Mouse (Mus musculus): ENCODE data around the gene Tomm20.
A peak's percentile ranks its signal among the peaks of the same experiment; 100 is the strongest.
"Not testable (repeated sequence)": the region's sequence is repeated elsewhere in the genome, so short reads cannot be mapped to it uniquely, and the experiment has no call there.

The Tomm20 gene

GRCm38 (mm10) chr8:126917179-126917905 lies 28.3 kb downstream of the Tomm20 start:
- no peak for DNase-seq

GRCm38 (mm10) chr8:126916611-126917010 lies 29.0 kb downstream of the Tomm20 start:
- no peak for DNase-seq

- peak; percentile 46 for DNase-seq
Observed at GRCm38 (mm10) chr8:126914609-126915375, 30.9 kb downstream of the Tomm20 start.

GRCm38 (mm10) chr8:126914107-126914490 lies 31.5 kb downstream of the Tomm20 start:
- DNase-seq: not testable (repeated sequence)

- peak; percentile 67 for DNase-seq
Observed at GRCm38 (mm10) chr8:126913241-126914106, 32.2 kb downstream of the Tomm20 start.

DNA sequence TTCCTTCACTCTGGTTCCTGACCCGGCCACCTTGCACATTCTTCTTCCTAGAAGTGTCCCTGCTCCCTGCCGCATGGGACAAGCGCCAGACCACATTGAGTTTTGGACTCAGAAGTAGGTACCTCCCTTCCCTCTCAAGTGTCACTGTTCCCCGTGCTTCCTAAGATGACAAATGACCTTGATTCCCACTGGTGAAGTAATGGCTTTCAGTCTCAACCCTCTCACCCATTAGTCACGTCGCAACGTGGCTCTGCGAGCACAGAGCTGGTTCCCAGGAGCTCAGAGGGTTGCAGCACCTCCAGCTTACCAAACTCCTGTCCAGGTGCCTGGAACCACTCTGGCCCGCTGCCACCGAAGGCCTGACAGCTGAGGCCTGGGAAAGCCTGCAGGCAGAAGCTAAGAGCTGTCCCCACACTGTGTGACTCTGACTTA lies 36.3 kb downstream of the Tomm20 start:
- peak; percentile 65 for DNase-seq

DNA sequence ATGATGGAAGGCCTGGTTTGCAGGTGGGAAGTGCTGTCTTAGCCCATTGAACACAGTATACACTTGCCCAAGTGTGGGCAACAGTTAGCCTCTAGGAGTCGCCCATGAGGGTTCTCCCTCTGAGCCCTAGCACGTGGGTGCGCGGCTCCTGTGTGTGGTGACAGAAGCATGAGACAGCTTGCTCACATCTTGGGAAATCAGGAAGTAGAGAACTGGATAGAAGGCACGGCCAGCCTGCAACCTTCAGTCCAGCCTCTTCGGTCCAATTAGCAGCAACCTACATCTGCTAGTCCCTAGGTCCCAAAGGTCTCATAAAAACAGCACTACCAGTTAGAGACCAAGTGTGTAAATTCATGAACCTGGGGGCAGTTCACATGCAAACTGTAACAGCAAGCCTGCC lies 36.8 kb downstream of the Tomm20 start:
- peak; percentile 44 for DNase-seq

GRCm38 (mm10) chr8:126907968-126908367 lies 37.7 kb downstream of the Tomm20 start:
- peak; percentile 71 for DNase-seq

- DNase-seq: peak; percentile 67
Observed at GRCm38 (mm10) chr8:126907374-126907773, 38.3 kb downstream of the Tomm20 start.

DNA sequence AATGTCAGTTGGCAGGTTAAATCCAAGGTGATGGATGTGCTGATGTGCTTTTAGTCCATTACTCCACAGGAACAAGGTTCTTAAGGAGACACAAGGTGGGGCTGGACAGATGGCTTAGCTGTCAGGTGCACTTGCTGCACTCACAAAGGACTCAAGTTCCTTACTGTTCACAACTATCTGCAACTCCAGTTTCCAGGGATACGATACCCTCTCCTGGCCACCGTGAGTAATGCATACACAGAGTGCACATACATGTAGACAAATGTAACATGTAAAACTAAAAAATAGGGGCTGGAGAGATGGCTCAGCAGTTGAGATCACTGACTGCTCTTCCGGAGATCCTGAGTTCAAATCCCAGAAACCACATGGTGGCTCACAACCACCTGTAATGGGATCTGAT lies 40.3 kb downstream of the Tomm20 start:
- no peak for DNase-seq

GRCm38 (mm10) chr8:126903927-126904326 lies 41.7 kb downstream of the Tomm20 start:
- DNase-seq: no peak

DNA sequence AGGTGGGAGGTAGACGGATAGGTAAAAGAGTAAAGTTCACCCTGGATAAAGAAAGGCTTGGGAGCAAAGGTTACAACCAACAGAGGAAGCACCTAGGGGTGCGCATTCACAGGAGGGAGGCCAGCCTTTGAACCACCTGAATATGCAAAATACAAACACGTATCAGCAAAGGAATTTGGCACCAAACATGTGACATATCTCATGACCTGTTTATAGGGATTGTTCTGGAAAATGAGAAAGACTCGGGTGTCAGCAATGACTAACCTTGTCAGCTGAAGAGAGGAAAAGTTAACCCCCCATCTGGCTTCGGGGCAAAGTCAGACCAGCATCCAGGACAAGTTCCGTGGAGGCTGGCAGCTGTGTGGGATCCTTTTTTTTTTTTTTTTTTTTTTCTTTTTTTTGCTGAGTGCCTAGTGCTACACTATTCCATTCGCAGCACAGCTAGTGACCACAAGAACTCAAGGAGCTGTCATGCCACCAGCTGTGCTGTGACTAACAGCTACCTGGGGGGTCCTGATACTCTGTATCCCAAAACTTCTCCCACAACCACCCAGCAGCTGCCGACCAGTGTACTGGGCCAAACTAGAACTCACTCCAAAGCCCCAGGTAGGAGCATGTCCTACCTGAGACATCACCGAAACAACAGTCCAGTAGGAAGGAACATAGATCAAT lies 42.3 kb downstream of the Tomm20 start:
- peak; percentile 80 for DNase-seq

GRCm38 (mm10) chr8:126901612-126902011 lies 44.0 kb downstream of the Tomm20 start:
- DNase-seq: no peak

DNA sequence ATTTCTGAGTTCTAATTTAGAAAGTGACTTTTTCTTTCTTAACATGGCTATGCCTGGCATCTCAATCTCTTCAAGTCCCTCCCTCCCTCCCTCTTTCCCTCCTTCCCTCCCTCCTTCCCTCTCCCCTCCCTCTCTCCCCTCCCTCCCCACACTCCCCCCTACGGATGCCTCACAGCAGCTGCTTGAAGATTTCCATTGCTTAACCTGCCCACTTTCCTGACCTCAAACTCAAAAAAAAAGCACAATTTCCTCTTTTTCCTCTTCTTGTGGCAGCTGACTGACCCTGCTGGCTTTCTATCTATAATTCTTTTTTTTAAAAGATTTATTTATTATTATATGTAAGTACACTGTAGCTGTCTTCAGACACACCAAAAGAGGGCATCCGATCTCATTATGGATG lies 44.6 kb downstream of the Tomm20 start:
- DNase-seq: no peak

DNA sequence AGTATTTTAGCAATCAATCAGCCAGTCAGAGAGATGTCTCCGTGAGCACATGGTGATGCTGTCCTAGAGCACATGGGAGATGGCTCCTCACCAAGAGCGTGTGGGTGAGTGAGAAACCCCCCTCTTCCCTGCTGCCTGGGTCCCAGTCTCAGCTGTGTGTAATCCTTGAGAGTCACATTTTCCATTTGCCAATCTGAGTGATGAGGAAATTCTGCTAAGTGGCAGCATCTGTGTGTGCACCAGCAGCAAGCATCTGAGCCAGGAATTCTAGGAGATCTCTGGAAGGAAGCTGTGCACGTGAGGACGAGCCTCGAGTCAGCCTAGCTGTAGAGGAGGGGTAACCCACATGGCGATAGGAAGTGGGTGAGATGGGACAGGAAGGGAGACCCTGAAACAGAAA lies 50.5 kb downstream of the Tomm20 start:
- no peak for DNase-seq

- no peak for DNase-seq
Observed at GRCm38 (mm10) chr8:126887639-126888006, 58.0 kb downstream of the Tomm20 start.

DNA sequence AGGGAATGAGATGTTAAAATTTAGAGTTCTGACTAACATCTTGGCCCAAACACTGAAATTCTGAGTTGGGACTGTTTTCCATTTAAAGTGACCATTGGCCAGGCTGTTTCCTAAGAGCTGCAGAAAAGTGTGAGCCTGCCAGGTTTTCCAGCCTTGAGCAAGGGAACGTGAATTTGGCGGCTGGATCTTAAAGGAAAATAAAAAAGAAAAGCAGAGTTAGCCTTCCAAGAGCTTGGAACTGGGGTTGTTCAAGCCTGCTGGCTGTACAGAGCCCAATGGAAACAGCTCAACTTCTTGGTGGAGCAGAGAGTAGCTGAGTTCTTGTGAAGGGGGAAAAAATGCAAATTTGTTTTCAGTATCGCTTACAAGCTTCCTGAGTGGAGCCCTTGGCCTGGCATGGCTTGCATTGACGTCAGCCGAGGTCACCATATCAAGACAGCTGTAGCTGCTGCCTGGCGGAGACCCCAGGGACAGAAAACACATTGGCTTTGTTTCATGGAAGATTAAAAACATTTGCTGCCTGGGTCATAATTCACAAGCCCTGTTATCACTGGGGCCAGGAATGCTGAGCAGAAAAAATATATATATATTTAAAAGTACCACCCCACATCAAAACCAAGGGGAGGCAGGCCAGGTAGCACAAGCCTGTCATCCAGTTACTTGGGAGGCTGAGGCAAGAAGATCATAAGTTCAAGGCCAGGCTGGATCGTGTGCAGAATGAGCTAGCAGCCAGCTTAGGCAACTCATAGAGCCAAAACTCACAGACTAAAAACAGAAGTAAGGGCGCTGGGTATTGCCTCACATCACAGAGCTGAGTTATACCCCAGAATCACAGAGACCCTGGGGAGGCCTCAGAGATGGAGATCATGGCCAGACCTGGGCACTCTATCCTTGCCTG lies 58.7 kb downstream of the Tomm20 start:
- peak; percentile 71 for DNase-seq

DNA sequence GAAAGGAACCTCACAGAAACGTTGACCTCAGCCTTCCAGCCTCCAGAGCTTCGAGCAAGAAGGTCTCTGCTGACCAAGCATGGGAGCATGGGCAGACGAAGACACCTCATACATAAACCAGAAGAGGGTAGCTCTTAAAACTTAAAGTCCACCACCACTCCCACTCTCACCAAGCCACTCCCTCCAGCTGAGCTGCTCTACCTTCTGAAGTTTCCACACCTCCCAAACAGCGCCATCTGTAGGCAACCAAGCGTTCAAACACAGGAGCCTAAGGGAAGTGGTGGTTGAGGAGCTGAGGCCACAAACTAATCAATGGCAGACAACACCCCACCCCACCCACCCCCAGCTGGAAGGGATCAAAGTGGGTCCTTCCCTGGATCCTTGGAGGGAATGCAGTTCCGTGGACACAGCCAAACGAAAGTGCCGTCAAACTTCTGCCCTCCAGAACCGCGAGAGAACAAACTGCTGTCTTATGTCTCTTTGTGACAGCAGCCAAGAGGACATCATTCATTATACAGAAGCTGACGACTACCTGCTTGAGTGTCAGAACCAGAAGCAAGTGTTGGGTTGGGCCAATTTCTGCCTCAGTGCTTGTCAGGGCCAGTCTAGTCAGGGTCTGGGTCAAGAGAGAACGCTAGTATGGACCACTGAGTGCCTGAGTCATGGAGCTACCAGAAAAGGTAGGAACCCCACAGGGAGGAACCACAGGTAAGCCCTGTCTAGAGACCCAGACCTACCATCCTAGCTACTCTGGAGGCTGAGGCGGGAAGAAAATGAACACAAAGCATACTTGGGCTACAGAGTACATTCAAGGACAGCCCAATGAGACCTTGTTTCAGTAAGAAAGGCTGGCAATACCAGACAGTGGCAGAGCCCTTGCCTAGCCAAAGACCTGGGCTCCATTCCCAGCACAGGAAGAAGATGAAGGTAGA lies 59.8 kb downstream of the Tomm20 start:
- DNase-seq: no peak

DNA sequence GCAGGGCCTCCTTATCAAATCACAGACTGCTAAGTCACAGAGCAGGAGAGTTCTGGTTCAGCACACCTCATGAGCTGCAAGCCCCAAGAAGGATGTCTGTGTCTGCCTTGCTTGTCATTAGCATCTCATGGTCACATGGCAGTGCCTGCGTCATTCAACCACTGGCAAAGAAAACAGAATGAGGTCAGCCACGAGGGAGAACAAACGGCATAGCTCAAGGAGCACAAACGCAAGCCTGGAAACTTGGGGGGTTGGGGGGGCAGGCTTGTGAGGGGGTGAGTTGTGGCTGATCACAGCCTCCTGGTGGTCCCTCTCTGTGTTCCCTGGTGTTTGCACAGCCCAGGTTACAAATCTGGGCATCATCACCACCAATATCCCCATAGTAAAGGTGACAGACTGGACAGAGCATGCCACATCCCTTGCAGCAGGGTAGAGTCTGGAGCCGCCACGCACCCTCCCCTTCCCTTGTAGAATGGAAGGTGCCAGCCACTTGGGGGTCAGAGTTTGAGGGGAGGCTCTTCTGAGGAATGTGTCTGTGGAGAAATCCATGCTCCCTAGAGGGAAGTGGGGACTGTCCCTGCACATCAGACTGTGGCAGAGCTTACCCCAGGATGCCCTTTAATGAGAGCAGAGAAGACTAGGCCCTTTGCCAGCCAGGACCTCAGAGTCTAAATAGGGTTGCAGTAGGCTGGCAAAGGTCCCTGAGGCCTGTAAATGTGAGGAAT lies 61.3 kb downstream of the Tomm20 start:
- peak; percentile 65 for DNase-seq

GRCm38 (mm10) chr8:126883752-126884151 lies 61.9 kb downstream of the Tomm20 start:
- DNase-seq: no peak

Data from kidney, adult 11 months (tissue).